Mouse (Mus musculus) skeletal muscle tissue, adult 2 months (tissue): ENCODE measurements around the gene Gpr171.
"Not testable (repeated sequence)": the region's sequence is repeated elsewhere in the genome, so short reads cannot be mapped to it uniquely, and the experiment has no call there.

Experiments
- DNase-seq: peaks from one replicate; pipeline ENCODE4 v3.0.0-alpha.2; 2012; ENCODE audit warnings: low read depth, low spot score

The Gpr171 gene

DNA sequence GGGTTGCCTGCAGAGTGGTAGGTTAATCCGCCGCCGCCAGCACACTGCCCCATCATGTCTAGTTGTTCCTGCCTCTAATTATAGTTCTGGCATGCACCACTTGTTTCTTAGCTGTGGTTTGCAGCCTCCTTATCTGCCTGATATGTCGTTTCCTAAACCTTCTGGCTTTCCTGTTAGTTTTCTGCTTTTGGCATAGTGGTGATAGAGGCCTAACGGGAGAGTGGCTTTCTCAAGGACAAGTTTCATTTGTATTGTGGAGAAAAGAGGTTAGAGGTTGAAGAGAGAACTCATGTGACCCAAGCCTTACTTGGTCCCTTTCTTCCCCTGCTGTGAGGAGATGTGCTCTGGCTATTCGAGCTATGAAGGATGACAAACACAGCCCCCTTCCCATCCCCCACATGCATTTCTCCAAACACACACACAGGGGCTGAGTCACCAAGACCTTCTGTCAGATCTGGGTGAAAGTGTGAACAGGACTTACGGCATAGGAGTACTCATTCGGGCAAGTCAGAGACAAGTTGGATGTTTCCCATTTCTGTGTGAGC lies 12.4 kb upstream of the Gpr171 start:
- DNase-seq = no peak

DNA sequence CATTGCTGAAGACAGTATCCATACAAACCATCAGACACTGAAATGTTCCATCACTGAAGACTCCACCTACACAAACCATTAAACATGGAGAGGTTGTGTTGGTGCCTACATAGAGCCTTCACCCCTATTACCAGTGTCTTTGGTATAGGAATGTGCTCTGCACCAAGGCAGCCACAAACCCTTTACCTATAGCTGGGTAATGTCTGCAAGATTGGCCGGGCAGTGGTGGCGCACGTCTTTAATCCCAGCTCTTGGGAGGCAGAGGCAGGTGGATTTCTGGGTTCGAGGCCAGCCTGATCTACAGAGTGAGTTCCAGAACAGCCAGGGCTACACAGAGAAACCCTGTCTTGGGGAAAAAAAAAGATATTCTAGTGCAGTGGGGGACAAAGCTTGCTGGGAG lies 11.7 kb upstream of the Gpr171 start:
- not testable (repeated sequence) for DNase-seq

DNA sequence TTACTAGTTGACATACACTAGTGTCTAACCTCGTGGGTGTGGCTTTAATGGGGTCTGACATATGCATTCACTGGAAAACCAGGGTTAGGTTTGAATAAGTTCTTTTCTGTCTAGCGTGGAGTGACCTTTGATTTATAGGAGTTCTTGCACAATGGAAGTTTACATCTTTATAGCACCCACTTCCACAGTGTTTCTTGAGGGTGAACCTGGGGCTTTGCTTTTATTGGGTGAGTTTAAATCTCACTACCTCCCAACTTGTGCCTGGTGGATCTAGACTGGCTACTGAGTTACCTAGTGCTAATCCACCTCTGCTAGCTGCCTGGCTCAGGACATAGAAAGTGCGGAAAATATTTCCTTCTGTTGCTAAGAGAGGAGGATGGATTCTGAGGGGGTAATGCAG lies 10.3 kb upstream of the Gpr171 start:
- DNase-seq = no peak

DNA sequence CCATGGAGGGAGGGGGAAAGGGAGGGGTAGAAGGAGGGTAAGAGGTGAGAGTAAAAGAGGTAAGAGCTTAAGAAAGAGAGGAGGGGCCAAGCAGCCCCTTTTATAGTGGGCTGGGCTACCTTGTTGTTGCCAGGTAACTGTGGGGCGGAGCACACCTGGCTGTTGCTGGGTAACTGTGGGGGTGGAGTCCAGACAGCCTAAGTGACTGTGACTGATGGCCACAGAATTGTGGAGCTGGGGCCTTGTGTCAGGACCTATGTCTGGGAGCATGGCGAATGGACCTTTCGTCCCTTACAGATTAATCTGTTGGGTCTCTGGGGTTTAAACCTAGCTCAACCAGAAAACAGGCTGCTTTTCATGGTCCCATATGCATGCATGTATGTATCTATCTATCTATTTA lies 8.2 kb upstream of the Gpr171 start:
- DNase-seq = not testable (repeated sequence)

GRCm38 (mm10) chr3:59107439-59107838 lies 5.8 kb upstream of the Gpr171 start:
- DNase-seq = no peak

DNA sequence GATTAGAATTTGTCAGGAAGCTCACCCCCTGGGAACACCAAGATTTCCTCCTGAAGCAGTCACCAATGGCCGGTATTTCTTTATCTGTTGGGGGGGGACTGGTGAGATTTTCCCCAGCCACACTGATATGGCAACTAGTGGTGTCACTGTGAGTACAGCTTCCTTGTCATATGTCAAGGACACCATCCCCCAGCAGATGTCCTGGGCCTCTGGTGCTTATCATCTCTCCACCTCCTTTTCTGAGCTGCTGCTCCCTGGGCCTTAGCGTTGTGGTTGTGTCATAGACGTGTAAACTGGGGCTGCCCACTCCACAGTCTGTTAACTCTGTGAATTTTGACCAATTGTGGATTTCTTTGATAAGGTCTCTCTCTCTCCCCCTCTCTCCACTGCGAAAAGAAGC lies 2.8 kb upstream of the Gpr171 start:
- DNase-seq = no peak

GRCm38 (mm10) chr3:59102146-59102545 lies 525 bp upstream of the Gpr171 start:
- DNase-seq = no peak

GRCm38 (mm10) chr3:59098540-59098939 lies 3.1 kb downstream of the Gpr171 start:
- no peak for DNase-seq

GRCm38 (mm10) chr3:59097421-59097820 lies 4.2 kb downstream of the Gpr171 start:
- DNase-seq = no peak

DNA sequence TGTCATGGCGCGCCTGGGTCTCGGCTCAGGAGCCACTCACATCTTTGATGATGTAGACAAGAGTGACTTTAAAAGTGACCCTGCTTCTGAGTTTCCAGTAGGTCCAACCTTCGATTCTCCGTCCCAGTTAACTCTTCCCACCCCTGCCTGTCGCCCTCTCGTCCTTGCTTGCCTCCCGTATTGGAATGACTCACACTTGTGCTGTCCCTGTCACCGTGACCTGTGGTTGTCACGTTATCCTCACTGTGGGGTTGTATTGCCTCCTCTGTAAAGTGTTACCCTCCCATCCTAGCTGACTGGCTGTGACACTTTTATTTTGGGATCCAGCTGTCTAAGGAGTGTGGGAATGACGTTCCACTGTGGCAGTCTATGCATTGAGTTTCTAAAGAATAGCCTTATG lies 8.9 kb downstream of the Gpr171 start:
- no peak for DNase-seq

- no peak for DNase-seq
These were observed 20.7 kb downstream of the Gpr171 start for GRCm38 (mm10) chr3:59080919-59081318.

DNA sequence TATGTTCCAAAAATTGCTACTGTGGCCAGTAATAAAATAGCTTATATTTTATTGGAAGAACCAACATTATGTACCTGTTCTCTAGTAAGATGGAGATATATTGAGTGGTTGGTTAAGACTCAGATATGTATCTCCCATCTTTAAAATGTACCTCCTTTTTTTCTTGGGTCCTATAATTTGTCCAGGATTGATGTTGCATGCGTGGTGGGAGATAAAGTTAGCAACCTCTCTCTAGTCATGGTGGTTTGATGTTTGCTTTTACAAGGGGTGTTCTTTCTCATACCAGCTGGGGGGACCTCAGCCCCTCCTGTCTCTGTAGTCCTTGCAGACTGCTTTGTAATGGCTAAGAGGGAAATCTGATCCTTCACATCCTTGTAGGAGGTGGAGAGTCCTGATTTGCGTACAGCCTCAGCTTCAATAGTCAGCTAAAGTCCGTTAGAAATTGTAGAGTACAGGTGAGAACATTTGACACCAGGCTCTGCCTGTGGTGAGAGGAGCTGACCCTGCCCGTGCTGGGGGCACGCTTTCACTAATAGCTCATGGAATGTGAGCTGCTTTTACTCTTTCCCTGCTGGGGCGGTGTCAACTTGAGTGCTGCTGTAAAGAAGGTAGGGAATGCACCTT lies 21.2 kb downstream of the Gpr171 start:
- no peak for DNase-seq

DNA sequence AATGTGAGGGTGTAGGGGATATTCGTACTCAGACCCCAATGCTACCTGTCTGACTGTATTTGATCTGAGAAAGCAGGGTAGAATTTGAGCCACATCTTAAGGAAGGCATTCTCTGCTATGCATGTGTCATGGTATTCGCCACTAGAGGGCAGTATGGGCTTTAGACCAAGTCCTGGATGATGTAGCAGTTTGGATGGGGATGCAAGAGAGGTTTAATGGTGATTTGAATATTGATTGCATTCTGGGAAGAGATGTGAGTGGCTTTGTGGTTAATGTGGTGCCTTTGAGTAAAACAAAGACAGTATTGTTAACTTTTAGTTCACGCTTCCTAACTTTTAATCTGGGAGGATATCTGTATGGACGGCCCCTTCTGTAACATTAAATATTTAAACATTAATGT lies 22.3 kb downstream of the Gpr171 start:
- peak; percentile 32 for DNase-seq

GRCm38 (mm10) chr3:59078585-59078984 lies 23.0 kb downstream of the Gpr171 start:
- no peak for DNase-seq

- no peak for DNase-seq
These were observed 24.3 kb downstream of the Gpr171 start for GRCm38 (mm10) chr3:59077278-59077677.

GRCm38 (mm10) chr3:59069071-59069470 lies 32.5 kb downstream of the Gpr171 start:
- not testable (repeated sequence) for DNase-seq

- DNase-seq = no peak
These were observed 34.9 kb downstream of the Gpr171 start for GRCm38 (mm10) chr3:59066558-59067294.

DNA sequence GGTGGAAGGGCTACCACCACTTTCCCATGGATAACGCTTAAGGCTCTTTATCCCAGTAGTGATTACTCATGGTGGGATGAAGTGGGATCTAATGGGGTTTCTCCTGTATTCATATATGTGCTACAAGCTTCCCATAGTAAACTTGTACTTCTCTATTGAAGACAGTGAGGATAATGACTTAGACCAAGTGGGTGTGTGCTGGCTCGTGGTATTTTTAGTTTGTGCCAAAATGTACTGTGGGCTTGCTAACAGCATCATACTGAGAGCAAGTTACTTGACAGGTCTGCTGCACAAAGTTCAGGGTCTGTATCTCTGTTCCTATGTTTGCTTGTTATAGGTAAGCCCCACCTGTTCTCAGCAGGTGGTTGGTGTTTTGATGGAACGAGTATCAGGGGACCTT lies 35.7 kb downstream of the Gpr171 start:
- no peak for DNase-seq

DNA sequence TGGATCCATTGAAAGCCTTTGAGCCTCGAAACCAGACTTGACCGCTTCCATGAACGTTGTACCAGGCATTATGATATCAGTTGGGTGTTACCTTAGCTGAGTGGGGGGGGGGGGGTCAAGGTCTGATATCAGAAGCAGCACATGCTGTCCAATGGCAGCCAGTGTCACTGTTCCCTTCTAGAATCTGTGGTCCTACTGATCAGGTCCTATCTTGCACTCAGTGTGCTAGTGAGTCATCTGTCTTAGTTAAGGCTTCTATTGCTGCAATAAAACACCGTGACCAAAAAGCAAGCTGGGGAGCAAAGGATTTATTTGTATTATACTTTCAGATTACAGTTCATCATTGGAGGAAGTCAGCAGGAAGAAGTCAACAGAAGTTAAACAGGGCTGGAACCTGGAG lies 38.2 kb downstream of the Gpr171 start:
- DNase-seq = no peak

GRCm38 (mm10) chr3:59062141-59062540 lies 39.5 kb downstream of the Gpr171 start:
- no peak for DNase-seq

- DNase-seq = no peak
These were observed 41.5 kb downstream of the Gpr171 start for GRCm38 (mm10) chr3:59060131-59060530.

- peak; percentile 51 for DNase-seq
These were observed 42.5 kb downstream of the Gpr171 start for GRCm38 (mm10) chr3:59059022-59059541.
